Mouse (Mus musculus) cortical plate, adult 2 months (tissue): ENCODE measurements at regions not wholly inside any gene's neighbourhood (a gene's known extent, or its start where the extent isn't known, plus 50 kb on each side); places are given as distances from the start of the nearest gene placed in this dataset.

Experiments used
- H3K27ac ChIP-seq: fragments of 200-500 bp; 2 replicates; pipeline ENCODE4 v1.5.1; 2012; ENCODE audit warnings: low read length, control low read depth, inconsistent platforms; ENCODE audit not compliant: insufficient read depth
- H3K4me1 ChIP-seq: fragments of 200-500 bp; 2 replicates; pipeline ENCODE4 v1.6.1; 2011; ENCODE audit warnings: low read length; ENCODE audit not compliant: control insufficient read depth, insufficient read depth
- H3K4me3 ChIP-seq: fragments of 200-500 bp; 2 replicates; pipeline ENCODE4 v1.5.1; 2011; ENCODE audit warnings: mild to moderate bottlenecking, low read length, control low read depth; ENCODE audit not compliant: insufficient read depth
- CTCF ChIP-seq: fragments of 200-500 bp; IDR thresholded peaks from 2 replicates; pipeline ENCODE4 v1.5.1; 2011; ENCODE audit warnings: mild to moderate bottlenecking, control low read depth, low read length; ENCODE audit not compliant: insufficient read depth; ENCODE audit errors: extremely low read depth
- POLR2A ChIP-seq: fragments of 200-500 bp; IDR thresholded peaks from 2 replicates; pipeline ENCODE4 v1.6.1; 2011; ENCODE audit warnings: mild to moderate bottlenecking, low read length, control low read depth; ENCODE audit not compliant: insufficient read depth; ENCODE audit errors: extremely low read depth

DNA sequence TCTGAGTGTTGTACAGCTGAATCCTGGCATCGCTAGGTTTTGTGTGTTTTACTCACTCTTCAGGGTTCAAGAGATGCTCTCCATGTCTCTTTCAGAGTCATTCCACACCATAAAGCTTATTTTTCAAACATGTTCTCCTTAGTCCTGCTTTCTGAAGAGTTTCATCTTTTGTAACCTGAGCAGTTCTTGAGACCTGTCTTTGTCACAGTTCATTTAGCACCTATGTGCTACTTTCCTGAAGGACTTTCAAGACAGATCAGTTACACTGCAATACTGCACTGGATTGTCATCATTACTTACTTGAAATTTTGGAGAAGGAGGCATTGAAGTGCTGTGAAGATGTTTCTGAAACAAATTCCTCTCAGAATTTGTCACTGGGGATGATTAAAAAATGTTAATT lies 494.7 kb upstream of the Fam98a start:
- Histone ChIP-seq H3K4me3 (no peak overlapping the region), H3K27ac (no peak overlapping the region), H3K4me1 (no peaks in the 10 kb centered on the region)
- TF ChIP-seq POLR2A (no peak), CTCF (no peak)

DNA sequence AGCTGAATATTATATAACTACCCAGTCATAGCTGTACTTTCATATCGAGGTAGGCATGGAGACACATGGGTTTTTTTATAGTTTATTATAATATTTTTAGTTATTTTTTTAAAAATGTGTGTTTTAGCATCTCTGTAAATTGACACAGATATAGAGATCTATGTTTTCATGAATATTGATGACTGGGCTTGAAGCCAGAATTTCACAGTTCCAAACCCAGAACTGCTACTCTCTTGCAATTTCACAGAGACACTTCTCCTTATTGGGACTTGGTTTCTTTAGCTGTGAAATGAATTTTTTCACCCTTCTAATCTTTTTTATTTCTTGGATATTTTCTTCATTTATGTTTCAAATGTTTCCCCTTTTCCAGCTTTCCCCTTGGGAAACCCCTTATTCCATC lies 481.0 kb upstream of the Fam98a start:
- Histone ChIP-seq H3K4me1 (no peaks in the 10 kb centered on the region), H3K4me3 (no peak overlapping the region), H3K27ac (no peak overlapping the region)
- TF ChIP-seq POLR2A (no peak), CTCF (no peak)

DNA sequence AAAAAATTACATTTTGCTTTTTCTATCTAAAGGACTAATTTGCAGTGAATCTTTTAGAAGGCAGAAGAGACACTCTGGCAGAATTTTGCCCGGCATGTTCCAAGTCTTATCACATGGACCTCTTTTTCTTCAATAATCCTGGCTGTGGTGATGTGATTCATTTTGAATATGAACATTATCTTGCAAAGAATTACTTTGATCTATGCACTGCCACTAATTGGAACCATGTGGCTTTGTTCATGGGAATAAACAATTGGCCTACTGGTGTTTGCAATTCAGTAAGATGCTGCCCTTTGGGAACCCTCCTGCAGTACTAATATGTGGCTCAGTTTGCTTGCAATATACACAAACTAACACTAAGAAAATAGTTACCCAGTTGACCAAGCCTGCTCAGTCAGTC lies 456.3 kb upstream of the Fam98a start:
- Histone ChIP-seq H3K27ac (no peak overlapping the region), H3K4me1 (no peaks in the 10 kb centered on the region), H3K4me3 (no peak overlapping the region)
- TF ChIP-seq POLR2A (no peak), CTCF (no peak)

DNA sequence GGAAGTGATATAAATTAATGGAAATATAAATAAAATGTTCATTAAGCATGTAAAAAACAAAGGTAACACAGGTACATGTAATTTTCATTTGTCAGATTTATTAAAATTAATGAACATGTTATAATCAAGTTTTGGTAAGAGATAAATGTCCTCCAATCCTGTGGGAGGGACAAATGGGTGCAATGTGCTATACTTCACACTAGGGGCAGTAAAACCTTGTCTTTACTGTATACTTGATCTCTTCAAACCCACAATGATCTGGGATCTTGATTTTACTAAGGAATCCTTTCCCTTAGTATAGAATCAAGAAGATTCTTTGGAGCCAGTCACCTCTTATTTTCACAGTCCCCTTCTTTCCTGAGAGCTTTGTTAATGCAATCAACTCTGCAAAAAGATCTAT lies 451.1 kb upstream of the Fam98a start:
- H3K27ac ChIP-seq, result no peak overlapping the region
- no peaks in the 10 kb centered on the region for H3K4me1 ChIP-seq
- TF ChIP-seq CTCF (no peak), POLR2A (no peak)
- no peak overlapping the region for H3K4me3 ChIP-seq

DNA sequence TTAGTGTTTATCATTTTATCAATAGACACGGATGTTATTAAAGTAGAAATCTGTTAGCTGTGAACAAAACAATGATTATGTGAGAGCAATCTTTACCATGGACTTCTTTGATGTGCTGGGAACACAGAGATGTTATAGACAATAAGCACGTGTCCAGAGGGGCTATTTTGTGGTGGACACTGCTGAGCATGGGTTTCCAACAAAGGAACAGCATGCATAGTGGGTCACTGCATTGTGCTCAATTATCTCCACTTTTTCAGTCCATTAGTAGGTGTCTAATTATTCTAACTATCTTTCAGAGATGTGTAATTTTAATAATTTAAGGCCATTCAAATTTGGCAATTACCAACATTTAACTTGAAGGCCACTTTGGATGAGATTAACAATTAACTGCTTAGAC lies 409.6 kb upstream of the Fam98a start:
- no peak overlapping the region for H3K4me3 ChIP-seq
- no peak overlapping the region for H3K27ac ChIP-seq
- H3K4me1 ChIP-seq, result no peaks in the 10 kb centered on the region
- TF ChIP-seq CTCF (no peak), POLR2A (no peak)

DNA sequence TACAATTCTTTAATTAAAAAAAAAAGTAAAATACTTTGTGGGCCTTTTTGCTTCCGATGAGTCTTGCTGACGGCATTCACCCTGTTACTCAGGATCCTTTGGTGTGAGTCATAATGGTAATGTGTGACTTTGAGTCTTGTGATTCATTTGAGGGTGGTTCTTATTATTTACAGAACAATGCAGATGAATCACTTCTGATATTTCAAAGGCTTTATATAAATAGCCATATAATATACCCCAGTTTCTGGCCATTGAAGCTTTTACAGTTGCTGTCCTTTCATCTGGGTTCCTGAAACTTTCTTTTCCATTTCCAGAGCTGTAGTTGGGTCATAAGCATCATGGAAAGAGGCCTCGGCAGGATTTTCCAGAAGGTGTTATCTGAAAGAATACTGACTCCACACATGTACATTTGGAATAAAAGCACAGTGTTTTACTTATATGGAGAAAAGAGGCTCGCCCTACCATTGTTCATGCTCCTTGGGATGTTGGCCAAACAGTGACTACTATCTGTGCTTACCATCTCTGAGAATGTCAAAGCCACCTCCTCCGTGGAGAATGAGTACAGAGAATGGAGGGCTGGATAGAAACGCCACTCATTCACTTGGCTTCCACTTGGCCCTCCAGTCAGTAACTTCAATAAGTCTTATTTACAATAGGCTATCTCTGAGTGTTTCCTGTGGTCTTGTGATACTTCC lies 385.1 kb upstream of the Fam98a start:
- H3K4me1 ChIP-seq, result no peaks in the 10 kb centered on the region
- no peak overlapping the region for H3K4me3 ChIP-seq
- TF ChIP-seq POLR2A (no peak), CTCF (no peak)
- no peak overlapping the region for H3K27ac ChIP-seq

DNA sequence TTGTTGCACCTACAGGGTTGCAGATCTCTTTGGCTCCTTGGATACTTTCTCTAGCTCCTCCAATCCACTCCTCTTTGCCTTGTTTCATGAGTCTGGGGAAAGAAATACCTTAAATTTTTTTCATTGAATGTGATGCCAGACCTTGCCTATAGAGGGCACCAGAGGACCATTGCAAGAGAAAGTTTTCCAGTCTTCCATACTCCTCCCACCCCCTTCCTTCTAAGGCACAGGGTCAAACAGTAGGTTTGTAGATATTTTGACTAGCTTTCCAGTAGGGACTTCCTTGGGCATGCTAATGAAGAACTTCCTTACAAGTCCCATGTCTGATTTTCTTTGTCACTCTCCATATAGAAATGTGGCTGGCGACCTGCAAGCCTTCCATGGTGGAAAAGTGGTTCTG lies 379.3 kb upstream of the Fam98a start:
- no peak overlapping the region for H3K4me3 ChIP-seq
- H3K4me1 ChIP-seq, result no peaks in the 10 kb centered on the region
- TF ChIP-seq CTCF (peak; percentile 72), POLR2A (no peak)
- no peak overlapping the region for H3K27ac ChIP-seq

DNA sequence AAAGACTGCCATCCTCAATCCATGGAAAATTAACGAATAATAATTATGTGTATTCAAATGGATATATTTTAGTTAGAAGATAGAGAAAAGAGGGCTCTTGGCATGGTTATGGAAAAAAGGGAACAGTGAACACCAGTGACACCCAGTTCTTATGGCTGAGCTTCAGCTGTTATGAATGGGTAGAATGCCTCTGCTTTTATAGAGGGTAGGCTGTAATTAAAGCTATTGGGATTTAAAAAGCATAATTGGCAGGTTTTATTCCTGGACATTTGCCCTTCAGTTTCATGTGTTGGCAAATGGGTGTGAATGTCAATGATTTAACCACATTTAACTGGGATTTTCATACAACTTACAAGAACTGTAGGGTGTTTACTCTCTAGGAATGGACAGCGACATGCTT lies 368.5 kb upstream of the Fam98a start:
- H3K4me1 ChIP-seq, result no peaks in the 10 kb centered on the region

DNA sequence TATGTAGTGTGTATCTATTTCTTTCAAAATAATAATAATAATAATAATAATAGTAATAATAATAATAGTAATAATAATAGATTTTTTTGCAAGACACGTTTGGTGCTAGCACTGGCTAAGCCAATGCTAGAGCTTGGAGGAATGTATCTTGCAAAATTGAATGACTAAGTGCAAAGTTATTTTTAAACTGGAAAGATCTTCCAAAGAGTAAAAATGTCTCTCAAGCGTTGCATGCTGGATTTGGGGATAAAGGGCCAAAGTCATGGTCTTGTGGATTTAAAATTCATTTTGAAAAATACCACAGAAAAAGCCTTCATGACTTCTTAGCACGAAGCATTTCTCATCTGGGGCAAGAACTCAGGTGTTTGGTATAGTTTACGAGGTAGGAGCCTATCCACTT lies 365.3 kb upstream of the Fam98a start:
- Histone ChIP-seq H3K27ac (no peak overlapping the region), H3K4me1 (no peaks in the 10 kb centered on the region), H3K4me3 (no peak overlapping the region)
- TF ChIP-seq POLR2A (no peak), CTCF (no peak)

More for the DNA sequence above, 368.5 kb upstream of the Fam98a start:
- H3K27ac ChIP-seq, result no peak overlapping the region
- no peak overlapping the region for H3K4me3 ChIP-seq
- TF ChIP-seq CTCF, result no peak
- TF ChIP-seq POLR2A, result no peak

DNA sequence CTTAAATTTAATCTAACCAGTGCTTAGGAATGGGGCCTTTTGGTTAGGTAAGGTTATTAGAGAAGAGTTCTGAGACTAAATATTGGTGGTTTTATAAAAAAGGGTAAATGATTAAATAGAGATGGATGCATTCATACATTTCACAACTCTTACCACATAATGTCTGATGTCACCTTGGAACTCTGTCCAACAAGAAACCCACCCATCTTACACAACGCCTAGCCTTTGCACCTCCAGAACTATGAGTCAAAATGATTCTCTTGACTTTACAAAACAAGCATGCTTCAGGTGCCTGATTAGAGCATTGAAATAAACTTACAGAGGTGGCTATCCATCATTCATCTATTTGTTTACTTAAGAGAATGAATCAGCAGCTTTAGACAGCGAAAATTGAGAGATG lies 364.8 kb upstream of the Fam98a start:
- no peak overlapping the region for H3K27ac ChIP-seq
- no peak overlapping the region for H3K4me3 ChIP-seq
- TF ChIP-seq CTCF (no peak), POLR2A (no peak)
- H3K4me1 ChIP-seq, result no peaks in the 10 kb centered on the region
